Mouse (Mus musculus) limb, embryonic 14.5 days (tissue): ENCODE results near the gene Hdac1. TPM values are rescaled to one million over a fixed set of nuclear protein-coding genes. Genes with fewer than 3 reads are reported as not detected.

Experiments
- ATAC-seq: fragments of 200-750 bp; cut with Nextera tagmentation; 2 replicates; pipeline ENCODE4 v1.8.0; 2017; ENCODE audit warnings: low read depth, moderate number of reproducible peaks, moderate TSS enrichment; ENCODE audit not compliant: low FRiP score
- DNase-seq: peaks from one replicate; pipeline ENCODE4 v3.0.0-alpha.2; 2015; ENCODE audit warnings: low spot score
- H3K27ac ChIP-seq: fragments of 300-500 bp; sonication (generic); replicated peaks from 2 replicates; pipeline ENCODE4 v1.5.1; 2014; ENCODE audit warnings: low read depth, mild to moderate bottlenecking, low read length, moderate library complexity, mixed read lengths
- H3K27me3 ChIP-seq: fragments of 300-500 bp; sonication (generic); 2 replicates; pipeline ENCODE4 v1.6.1; 2014; ENCODE audit warnings: low read length, mixed read lengths; ENCODE audit not compliant: control insufficient read depth, insufficient read depth
- H3K36me3 ChIP-seq: fragments of 300-500 bp; sonication (generic); 2 replicates; pipeline ENCODE4 v1.6.1; 2014; ENCODE audit warnings: mild to moderate bottlenecking, low read length, moderate library complexity, mixed read lengths; ENCODE audit not compliant: control insufficient read depth, insufficient read depth
- H3K4me1 ChIP-seq: fragments of 300-500 bp; sonication (generic); 2 replicates; pipeline ENCODE4 v1.6.1; 2014; ENCODE audit warnings: antibody characterized with exemption, low read length, mixed read lengths; ENCODE audit not compliant: control insufficient read depth, insufficient read depth
- H3K4me2 ChIP-seq: fragments of 300-500 bp; sonication (generic); replicated peaks from 2 replicates; pipeline ENCODE4 v1.6.1; 2014; ENCODE audit warnings: low read depth, mild to moderate bottlenecking, low read length, moderate library complexity; ENCODE audit not compliant: severe bottlenecking
- H3K4me3 ChIP-seq: fragments of 300-500 bp; sonication (generic); replicated peaks from 2 replicates; pipeline ENCODE4 v1.5.1; 2014; ENCODE audit warnings: low read length
- H3K9ac ChIP-seq: fragments of 300-500 bp; sonication (generic); 2 replicates; pipeline ENCODE4 v1.6.1; 2014; ENCODE audit warnings: mild to moderate bottlenecking, low read depth, low read length, moderate library complexity; ENCODE audit not compliant: severe bottlenecking
- H3K9me3 ChIP-seq: fragments of 300-500 bp; sonication (generic); 2 replicates; pipeline ENCODE4 v1.6.1; 2016; ENCODE audit warnings: low read length; ENCODE audit not compliant: control insufficient read depth
- POLR2A ChIP-seq: fragments of 200-500 bp; IDR thresholded peaks from 2 replicates; pipeline ENCODE4 v1.8.0; 2012; ENCODE audit warnings: inconsistent platforms, mild to moderate bottlenecking, moderate library complexity, borderline replicate concordance; ENCODE audit not compliant: insufficient read depth, insufficient read length; ENCODE audit errors: extremely low read depth
- WGBS: fragments of 180-500 bp; shearing (Covaris S2); extraction: QIAGEN DNeasy Blood & Tissue Kit; methylation state at CpG from one replicate; pipeline ENCODE4 v1.1.7; 2014; 5-methylcytosine and 5-hydroxymethylcytosine counted together
- polyA plus RNA-seq, 2 experiments: library from polyadenylated mRNA; depleted of rRNA in 1 of 2; stranded (reverse) in 1 of 2; unstranded in 1 of 2; fragments of >200 nt; fragmentation: Nextera tagmentation in 1 of 2; extraction: Ambion mirVana in 1 of 2; gene quantifications; 2 replicates each; pipeline versions ENCODE4 v1.2.1 to v1.2.3; 2012 to 2014

The Hdac1 gene
- polyA plus RNA-seq, 2 experiments, result 201 to 209 TPM

- 78% methylated on average over 3 of the region's 3 CpGs for WGBS
- DNase-seq (no peak), ATAC-seq (no peak)
- H3K9ac ChIP-seq, result no peak overlapping the region
- H3K4me1 ChIP-seq, result peaks cover 10% of the 10 kb centered on the region; the same call in 1 of the 2 replicates
- H3K36me3 ChIP-seq, result no peaks in the 10 kb centered on the region
- H3K4me3 ChIP-seq, result no peak overlapping the region
- no peaks in the 10 kb centered on the region for H3K27me3 ChIP-seq
- H3K27ac ChIP-seq, result no peak overlapping the region
- no peaks in the 10 kb centered on the region for H3K9me3 ChIP-seq
- TF ChIP-seq POLR2A, result no peak
- H3K4me2 ChIP-seq, result no peak overlapping the region
Observed at GRCm38 (mm10) chr4:129509650-129510049, 32.9 kb downstream of the Hdac1 start.

DNA sequence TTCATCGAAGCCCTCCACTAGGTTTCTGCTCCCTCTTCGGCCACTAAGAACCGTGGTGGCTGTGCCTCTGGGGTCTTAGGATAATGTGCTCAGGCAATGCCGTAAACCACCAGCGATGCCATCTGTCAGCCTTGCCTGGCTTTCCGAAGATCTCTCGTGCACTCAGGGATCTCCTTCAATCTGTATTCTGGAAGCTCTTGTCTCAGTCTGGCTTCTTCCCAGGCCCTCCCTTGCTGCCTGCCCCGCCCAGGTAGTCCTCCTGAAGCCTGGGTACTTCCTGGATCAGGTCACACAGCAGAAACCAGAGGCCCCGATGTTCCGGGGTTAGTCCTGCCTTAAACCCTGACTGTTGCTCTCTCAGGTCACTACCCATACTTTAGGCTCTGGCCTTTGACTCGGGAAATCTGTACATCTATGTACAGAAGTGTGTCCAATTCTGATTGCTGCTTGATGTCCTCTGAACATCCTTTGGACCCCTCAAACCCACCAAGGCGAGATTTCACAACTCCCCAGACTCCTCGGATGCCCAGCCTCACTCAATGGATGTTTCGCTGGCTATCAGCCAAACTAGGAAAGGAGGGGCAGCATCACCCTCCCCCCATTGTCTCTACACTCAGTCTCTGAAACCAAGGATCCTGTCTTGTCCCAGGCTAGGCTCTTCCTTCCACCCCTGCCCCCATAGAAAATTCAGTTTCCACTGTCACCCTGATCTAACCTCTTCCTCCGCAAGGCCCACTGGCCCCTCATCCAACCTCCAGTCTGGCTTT, 33.5 kb downstream of the Hdac1 start:
- H3K4me1 ChIP-seq, result peaks cover 10% of the 10 kb centered on the region; the same call in 1 of the 2 replicates
- H3K27me3 ChIP-seq, result no peaks in the 10 kb centered on the region
- no peak for TF ChIP-seq POLR2A
- ATAC-seq (no peak), DNase-seq (no peak)
- no peak overlapping the region for H3K4me2 ChIP-seq
- no peak overlapping the region for H3K9ac ChIP-seq
- H3K4me3 ChIP-seq, result no peak overlapping the region
- H3K27ac ChIP-seq, result no peak overlapping the region
- no peaks in the 10 kb centered on the region for H3K9me3 ChIP-seq
- no peaks in the 10 kb centered on the region for H3K36me3 ChIP-seq
- 61% methylated on average over 15 of the region's 15 CpGs for WGBS

DNA sequence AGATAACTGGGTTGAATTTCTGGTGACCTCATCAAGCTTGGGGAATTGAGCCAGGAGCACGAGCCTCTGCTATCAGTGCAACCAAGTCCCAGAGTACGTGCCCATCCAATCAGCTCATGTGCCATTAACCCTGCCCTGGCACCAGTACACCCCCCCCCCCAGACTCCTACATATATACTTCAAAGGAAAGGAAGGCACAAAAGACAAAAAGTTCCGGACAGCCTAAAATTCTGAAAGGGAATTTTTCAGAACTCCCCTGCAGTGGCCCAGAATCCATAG, 34.3 kb downstream of the Hdac1 start:
- H3K9ac ChIP-seq, result no peak overlapping the region
- TF ChIP-seq POLR2A, result no peak
- no peak for DNase-seq
- no peaks in the 10 kb centered on the region for H3K27me3 ChIP-seq
- 66% methylated on average over 3 of the region's 3 CpGs for WGBS
- H3K27ac ChIP-seq, result no peak overlapping the region
- no peaks in the 10 kb centered on the region for H3K9me3 ChIP-seq
- peaks cover 9% of the 10 kb centered on the region; the same call in 1 of the 2 replicates for H3K4me1 ChIP-seq
- H3K4me3 ChIP-seq, result no peak overlapping the region
- ATAC-seq, result no peak
- H3K4me2 ChIP-seq, result no peak overlapping the region
- H3K36me3 ChIP-seq, result no peaks in the 10 kb centered on the region

DNA sequence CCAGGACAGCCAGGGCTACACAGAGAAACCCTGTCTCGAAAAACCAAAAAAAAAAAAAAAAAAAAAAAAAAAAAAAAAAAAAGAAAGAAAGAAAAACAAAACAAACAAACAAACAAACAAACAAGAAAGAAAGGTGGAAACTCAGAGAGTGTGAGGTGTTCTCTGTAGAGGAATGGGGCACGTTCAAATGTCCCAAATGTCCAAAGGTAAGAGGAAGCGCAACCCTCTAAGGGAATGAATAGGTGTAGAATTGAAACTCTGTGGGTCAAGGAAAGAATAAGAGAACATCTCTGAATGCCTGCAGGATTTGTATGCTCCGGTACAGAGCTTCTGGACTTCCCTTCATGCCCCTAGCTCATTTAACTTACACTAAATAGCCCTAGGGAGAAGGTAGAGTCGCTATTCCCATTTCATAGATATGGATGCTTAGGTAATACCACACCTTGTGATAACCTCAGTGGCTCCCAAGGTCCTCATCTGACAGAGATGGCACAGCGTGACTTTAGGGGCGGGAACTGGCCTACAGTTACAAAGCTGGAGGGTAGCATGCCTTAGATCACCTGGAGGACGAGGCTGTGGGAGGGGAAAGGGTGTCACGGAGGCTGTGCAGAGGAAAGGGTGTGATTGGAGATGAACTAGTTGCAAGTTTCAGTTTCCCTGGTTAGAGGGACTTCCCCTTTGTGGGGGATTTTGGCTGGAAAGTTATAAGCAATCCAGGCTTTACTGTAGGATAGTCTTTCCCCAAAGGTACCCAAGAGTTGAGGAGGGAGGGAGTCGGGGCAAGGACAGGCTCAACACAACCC, 34.9 kb downstream of the Hdac1 start:
- H3K4me2 ChIP-seq, result no peak overlapping the region
- 60% methylated on average over 9 of the region's 10 CpGs for WGBS
- DNase-seq (no peak), ATAC-seq (no peak)
- TF ChIP-seq POLR2A, result no peak
- H3K36me3 ChIP-seq, result no peaks in the 10 kb centered on the region
- H3K4me1 ChIP-seq, result peaks cover 4% of the 10 kb centered on the region; the same call in 1 of the 2 replicates
- no peak overlapping the region for H3K27ac ChIP-seq
- H3K4me3 ChIP-seq, result no peak overlapping the region
- H3K27me3 ChIP-seq, result no peaks in the 10 kb centered on the region
- H3K9ac ChIP-seq, result no peak overlapping the region
- no peaks in the 10 kb centered on the region for H3K9me3 ChIP-seq

GRCm38 (mm10) chr4:129505511-129505910, 37.0 kb downstream of the Hdac1 start:
- TF ChIP-seq POLR2A, result no peak
- Histone ChIP-seq H3K36me3 (no peaks in the 10 kb centered on the region), H3K9ac (no peak overlapping the region), H3K4me2 (no peak overlapping the region), H3K4me1 (no peaks in the 10 kb centered on the region; the same call in 1 of the 2 replicates), H3K9me3 (no peaks in the 10 kb centered on the region), H3K27me3 (no peaks in the 10 kb centered on the region), H3K27ac (no peak overlapping the region), H3K4me3 (no peak overlapping the region)
- WGBS, result 85% methylated on average over 3 of the region's 3 CpGs
- no peak for DNase-seq
- ATAC-seq, result no peak
